Mouse (Mus musculus): ENCODE measurements around the gene Copz2.

Copz2 gene

DNA sequence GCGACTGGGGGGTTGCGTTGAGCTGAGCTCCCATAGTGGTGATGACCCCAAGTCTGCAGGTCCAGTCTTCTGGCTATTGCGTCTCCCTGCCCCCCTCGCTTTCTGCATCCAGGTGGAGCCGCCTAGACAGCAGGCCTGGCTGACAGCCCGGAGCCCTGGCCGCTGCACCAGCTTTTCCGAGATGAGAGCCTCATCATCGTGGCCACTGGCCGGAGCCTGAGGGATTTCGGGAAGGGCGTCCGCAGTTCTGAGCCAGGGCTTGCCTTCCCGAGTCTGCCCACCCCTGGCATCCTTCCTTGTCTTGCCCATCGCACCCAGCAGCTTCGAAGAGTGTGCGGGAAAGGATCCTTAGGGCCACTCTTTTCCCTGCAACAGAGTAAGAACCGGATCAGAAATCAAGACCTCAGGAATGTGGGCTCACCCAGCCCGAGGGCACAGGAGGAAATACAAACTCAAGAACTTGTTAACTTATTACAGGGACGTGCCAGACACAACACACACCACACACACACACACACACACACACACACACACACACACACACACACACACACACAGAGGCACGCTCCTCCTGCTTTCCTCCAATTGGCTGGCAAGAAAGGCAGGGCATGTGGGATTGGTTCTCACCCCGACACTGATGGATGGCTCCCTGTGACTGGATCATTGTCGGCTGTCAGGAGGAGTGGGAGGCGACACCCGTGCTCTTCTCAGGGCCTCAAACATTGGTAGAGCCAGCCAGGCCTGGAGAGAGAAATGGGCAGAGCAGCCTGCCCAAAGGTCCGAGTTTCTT, 13.7 kb downstream of the Copz2 start:
- DNase-seq (ENCODE audit: low spot score in 2 of 2), result no peak

DNA sequence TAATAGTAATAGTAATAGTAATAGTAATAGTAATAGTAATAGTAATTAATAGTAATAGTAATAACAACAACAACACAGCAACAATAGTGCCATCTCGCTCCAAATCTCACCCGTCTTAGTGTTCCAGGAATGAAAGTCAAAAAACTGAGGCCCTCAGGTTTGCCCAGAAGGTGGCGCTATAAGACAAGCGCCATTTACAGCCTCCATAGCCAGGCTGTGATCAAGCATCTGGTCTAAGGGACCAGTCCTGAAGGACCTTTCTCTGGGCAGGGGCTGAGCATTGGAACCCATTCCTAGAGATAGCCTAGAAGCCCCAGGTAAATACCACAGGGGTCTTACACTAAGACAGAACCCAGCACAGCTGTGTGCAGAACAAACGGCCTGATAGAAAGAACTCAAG, 17.5 kb downstream of the Copz2 start:
- DNase-seq (ENCODE audit: low spot score in 2 of 2), result peak; percentile 63 to 71

DNA sequence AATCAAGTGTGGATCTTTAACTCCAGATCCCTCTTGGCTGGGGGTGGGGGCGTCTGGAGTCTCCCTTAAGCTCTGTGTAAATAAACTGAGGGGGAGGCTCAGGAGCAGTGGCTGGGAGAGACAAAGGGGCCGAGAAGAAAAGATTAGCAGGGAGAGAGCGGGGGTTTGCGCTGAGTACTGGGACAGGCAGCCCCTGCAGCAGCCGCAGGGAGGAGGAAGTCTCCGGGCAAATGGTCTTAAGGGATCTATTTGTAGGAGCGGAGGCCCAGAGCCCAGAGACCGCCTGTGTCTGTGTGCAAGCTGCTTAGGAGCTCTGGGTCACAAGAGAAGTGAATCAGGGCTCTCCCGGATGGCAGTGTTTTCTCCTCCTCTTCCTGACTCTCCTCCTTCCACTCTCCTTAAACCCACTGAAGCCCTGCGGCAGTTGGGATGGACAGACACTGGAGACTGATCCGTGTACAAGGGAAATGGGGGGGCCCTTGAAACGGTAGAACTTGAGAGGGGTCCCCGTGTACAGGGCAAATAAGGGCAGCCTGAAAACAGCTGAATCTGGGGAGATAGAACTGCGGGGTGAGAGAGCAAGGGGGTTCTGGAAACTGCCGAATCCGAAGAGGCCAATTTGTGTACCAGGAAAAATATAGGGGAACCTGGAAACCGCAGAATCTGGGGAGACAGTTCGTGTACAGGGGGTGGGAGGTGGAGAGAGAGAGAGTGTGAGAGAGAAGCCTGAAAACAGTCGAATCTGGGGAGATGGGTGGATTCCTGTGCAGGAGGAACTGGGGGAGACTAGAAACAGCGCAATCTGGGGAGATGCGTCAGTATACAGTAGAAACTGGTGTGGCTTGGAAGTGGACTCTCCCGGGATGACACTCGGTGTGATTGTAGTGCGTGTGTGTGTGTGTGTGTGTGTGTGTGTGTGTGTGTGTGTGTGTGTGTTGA, 23.0 kb downstream of the Copz2 start:
- no peak for DNase-seq (ENCODE audit: low spot score in 2 of 2)

DNA sequence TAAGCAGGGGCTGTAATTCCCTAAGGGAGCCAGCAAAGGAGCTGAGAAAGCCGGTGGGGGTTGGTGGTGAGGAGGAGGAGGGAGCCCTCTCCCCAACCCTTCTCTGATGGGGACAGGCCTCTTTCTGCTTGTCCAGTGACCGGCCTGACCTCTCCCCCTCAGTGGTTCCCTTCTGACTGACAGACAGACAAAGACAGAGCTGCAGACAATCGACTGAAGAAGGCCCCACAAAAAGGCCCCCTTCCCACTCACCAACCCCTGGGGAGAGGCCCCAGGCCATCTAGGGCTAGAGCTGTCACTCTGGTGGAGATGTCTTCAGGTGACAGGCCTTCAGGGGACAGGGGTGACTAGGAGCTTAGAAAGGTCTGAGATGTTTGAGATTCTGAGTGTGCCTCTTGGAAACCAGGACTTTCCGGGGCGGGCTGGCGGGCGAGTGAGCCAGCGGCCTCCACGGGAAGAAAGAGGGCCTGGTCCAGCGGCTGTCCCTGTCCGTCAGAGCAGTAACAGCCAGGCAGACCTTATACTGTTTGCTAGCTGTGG, 24.0 kb downstream of the Copz2 start:
- no peak for DNase-seq (ENCODE audit: low spot score in 2 of 2)

DNA sequence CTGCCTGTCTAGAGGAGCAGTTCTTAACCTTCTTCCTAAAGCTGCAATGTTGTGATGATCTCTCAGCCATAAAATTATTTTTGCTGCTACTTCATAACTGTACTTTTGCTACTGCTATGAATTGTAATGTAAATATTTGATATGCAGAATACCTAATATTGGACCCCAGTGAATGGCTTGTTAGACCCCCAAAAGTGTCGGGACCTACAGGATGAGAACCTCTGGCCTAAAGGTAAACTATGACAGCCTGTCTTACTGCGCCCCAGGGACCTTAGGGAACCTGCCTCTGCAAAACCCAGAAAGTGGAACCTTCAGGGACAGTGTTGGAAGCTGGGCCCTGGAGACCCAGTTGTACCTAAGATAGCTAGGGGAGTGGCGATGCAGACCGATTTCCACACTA, 25.6 kb downstream of the Copz2 start:
- DNase-seq (ENCODE audit: low spot score in 2 of 2), result no peak

DNA sequence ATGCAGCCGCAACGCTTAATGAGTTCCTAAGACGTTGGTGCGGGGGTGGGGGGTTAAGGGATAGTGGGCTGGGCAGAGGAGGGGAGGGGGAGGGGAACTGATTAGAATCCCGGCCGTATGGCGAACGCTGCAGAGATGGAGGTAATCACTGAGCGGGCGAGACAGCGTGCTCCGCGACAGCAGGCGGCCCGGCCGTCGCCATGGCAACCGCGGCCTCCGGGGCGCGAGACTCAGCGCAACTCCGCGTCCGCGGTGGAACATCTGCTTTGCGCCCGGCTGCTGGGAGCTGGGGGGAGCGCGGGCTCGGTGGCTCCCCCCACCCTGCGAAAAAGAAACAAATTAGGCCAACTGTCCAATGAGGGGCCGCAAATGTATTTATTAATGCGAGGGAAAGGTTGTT, 26.1 kb downstream of the Copz2 start:
- DNase-seq (ENCODE audit: low spot score in 2 of 2), result peak; percentile 55 to 63

DNA sequence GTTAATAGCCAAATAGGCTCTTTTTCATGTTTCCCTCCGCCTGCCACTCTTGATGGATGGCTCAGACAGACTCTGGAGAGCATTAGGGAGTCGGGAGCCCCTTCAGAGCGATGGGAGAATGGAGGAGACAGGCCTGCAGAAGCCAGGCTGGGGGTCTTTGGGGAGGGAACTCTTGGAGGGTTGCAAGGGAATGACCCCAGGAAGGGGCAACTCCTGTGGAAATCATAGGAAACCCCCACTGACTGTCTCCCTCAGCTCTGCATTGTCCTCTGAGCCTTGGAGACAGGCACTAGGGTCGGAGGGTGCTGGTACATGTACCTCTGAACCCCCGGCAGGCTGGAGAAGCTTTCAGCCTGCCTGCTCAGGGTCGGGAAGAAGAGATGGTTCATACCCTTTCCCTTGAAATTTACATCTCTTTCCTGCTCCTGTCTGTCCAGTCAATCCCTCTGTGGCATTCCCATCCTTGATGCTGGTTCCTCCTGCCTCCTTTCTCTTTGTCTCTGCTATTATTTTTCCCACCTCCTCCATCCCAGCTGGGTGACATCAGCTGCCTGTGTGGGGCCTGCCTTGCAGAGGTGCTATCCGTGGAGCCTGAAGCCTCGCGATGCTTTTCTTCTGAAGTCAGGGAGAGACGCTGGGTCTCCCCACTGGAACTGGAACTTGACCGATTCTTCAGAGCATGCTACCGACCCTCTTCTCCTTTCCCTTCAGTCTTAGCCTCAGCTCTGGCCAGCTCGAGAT, 26.8 kb downstream of the Copz2 start:
- no peak for DNase-seq (ENCODE audit: low spot score in 2 of 2)

DNA sequence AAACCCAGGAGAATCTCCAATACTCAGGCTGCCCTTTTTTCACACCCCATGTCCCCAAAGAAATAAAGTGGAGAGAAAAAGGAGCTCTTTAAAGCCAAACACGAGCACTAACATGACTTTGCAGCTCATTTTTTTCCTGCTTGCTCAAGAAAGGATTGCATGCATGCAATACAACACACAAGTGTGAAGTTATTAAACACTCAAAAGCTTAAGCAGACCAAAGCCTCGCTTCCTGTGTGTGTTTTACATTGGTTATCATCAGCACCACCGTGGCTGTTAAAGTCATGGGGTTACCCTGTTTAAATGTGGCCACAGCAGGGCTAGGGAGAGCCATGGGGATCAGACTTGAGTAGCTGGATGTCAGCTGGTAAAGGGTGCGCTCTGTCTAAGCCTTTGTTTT, 27.4 kb downstream of the Copz2 start:
- no peak for DNase-seq (ENCODE audit: low spot score in 2 of 2)

DNA sequence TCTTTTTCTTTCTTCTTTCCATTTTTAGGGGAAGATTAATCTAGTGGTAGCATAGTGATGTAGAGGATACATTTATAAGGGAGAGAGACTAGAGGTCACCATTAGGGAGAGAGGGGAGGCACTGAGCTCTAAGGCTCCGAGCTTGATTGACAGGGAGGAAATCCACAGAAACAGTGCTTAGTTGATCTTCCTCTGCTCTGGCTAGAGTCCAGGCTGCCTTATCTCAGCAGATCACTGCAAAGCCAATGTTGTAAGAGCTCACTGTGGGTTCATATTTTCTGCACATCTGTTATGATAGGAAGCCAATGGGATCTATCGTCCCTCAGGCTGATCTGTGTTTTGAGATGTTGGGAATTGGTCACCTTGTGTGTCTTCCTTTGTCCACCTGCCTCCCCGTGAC, 29.0 kb downstream of the Copz2 start:
- no peak for DNase-seq (ENCODE audit: low spot score in 2 of 2)

DNA sequence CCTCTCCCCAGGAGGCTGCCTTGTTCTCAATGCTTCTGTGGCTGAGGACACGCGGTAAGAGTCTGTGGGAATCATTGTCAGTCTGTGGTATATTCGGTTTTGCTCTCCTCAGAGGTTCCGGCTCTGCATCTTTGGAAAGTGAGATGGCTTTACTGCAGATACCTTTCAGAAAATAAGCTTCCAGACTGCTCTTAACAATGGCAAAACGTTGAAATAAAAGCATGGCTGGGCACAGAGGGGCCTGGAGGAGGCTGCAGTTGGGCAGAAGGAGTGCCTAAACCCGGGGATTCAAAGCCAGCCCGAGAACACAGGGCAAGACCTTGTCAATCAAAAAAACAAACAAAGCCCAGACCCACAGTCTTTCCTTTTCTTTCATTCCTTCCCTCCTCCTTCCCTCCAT, 29.7 kb downstream of the Copz2 start:
- no peak for DNase-seq (ENCODE audit: low spot score in 2 of 2)

DNA sequence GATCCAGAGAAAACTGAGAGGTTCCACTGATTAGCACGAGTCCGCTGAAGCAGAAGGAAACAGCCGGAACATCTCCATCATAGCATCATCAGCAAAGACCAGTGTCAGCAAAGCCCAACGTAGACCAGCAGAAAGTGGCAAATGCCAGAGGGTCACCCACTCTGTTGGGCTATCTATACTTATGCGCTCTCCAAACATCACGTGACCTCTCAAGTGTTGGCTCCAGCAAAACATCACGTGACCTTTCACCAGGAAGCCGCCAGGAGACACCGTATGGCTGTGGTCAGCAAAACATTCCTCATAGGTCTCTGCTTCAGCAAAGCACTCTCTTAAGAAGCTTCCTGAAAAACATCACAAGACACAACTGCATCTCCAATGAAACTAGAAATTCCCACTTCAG, 30.6 kb downstream of the Copz2 start:
- DNase-seq (ENCODE audit: low spot score in 2 of 2), result no peak

DNA sequence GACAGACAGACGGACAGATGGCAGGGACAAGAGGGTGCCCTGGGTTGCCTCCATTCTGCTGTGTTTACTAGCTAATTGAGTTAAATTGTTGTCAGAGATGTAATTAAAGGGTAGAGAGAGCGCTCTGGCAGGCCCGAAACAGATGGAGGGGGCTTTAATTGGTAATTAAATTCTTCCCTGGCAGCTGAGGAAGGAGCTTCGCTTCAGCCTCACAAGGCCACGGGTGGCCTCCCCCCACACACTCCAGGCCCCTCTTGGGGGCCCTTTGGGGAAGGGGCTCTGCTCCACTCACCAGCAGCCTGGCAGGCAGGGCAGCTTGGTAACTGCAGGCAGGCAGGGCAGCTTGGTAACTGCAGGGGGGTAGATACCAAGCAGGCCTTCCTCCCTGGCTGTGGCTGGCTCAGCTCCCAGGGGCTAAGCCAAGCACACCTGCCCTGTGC, 36.3 kb downstream of the Copz2 start:
- DNase-seq (ENCODE audit: low spot score in 2 of 2), result no peak

DNA sequence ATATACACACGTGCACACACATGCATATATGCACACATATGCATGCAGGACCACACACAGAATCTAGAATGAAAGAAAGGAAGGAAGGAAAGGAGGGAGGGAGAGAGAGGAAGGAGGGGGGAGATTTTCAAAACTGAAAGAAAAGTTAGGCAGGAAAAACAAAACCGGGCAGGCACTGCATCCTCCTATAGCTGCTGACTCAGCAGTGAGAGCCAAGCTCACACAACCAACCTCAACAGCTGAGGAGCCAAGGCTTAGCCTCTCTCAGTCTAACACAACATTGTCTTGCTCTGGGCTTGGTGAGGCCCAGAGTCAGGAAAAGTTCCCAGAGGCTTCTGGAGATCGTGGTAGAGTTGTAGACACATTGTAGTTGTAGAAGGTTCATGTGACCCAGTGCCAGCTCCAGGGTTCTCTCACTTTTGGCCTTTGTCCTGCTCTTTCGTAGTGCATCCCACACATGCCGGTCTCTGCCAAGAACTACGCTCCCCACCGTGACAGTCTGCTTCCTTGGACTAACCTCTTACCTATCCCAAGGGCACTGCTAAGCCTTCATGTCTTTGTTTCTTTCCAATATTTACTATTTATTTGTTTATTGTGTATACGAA, 37.4 kb downstream of the Copz2 start:
- DNase-seq (ENCODE audit: low spot score in 2 of 2), result no peak

DNA sequence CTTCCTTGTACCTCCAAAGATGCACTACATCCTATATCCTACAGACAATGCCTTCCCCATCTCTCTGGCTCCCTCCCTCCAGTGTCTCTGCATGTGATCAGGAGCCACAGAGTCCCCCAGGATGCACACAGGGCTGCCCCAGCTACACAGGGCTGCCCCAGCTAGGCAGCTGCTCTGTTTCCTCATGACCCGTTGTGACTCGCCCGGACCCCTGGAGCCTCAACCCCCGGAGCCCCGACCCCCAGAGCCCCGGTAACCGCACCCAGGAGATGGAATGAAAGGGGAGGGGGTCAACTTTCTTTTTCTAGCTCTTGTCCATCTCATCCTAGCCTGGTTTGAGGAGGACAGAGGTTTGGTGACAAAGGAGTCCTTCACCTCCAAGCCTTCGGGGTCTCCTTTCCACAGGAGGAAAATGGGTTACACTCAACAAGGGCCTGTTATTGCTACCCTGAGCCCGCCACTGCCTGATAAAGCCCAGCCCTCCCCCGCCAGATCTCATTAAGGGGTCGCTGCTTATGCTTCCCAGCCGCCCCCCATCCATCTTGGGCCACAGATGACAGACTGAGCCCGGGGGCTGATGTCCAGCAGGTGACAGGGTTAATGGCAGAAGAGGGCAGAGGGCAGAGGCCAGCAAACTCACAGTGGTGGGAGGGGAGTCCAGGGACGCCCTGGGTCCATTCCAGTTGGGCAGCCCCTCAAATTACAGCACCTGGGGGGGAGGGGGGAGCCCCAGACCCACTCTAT, 42.3 kb downstream of the Copz2 start:
- no peak for DNase-seq (ENCODE audit: low spot score in 2 of 2)

DNA sequence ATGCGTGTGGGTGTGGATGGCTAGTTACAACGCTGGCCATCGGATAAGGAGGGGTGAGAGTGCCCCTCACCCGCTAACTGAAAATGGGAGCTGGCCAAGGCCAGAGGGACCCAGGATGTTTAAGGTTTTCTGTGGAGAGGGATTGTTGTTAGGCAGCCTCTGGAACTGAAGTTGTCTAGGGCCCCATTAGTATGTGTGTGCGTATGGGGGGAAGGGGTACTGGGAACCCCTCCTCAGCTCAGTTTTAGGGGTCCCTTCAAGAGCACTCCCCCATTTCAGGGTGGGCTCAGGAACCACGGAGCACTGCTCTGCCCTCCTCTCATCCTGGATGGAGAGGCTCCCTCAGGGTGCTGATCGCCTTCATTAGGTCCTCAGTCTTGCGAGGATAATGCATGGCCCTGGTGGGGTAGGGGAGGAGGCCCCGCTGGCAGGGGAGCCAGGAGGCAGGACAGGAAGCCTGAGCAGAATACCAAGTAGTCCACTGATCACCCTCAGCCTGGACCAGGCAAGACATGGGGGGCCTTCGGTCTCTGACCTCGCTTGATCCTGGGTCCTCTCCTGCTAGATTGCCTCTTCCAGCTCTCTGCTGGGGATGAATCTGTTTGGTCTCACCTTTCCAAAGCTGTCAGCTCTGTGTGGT, 43.7 kb downstream of the Copz2 start:
- no peak for DNase-seq (ENCODE audit: low spot score in 2 of 2)

DNA sequence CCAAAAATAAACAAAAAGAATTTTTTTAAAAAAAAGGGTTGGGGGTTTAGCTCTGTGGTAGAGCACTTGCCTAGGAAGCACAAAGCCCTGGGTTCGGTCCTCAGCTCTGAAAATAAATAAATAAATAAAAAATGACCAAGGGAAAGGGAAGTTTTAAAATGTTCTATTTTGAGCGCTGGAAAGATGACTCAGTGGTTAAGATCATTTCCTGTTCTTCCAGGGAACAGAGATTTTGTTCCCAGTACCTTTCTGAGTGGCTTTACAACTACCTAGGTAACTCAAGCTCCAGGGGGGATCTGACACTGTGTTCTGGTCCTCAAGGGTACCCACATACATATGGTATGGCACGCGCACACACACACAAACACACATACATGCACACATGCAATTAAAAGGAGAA, 46.2 kb downstream of the Copz2 start:
- DNase-seq (ENCODE audit: low spot score in 2 of 2), result no peak

DNA sequence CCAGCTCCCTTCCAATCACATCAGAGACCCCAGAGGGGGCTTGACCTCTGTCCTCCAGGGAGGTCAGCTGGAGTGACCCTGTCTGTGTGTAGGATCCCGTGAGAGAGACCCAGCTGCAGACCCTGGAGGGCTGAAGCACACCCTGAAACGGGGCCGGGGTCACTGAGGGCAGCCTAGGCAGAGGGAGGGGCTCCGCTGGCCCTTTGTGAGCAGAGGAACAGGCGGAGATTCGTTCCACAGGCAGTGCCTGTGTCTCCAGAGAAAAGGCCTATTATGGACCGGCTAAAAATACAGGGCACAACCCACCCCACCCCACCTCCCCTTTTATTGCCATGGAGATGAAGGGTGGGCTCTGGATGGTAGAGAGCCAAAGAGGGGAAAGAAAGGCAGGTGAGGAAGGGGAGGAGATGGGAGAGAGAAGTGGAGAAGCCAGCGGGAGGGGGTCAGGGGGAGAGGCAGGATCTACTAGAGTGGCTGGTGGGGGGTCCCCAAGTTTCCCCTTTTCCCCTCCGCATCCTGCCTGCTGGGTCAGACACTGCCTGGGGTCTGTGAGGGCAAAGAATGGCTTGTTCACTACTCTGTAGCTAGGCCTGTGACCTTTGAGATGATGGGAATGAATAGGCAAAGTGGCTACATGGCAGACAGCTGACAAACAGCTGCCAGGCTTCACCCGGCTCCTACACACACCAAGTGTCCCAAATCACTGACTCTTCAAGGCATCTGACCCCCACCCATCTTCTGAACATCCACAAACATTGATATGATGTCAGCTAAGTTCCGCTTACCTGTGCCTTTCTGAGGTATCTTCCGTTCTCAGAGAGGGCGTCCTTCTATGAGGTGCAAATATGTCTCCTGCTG, 50.0 kb downstream of the Copz2 start:
- no peak for DNase-seq (ENCODE audit: low spot score in 2 of 2)

DNA sequence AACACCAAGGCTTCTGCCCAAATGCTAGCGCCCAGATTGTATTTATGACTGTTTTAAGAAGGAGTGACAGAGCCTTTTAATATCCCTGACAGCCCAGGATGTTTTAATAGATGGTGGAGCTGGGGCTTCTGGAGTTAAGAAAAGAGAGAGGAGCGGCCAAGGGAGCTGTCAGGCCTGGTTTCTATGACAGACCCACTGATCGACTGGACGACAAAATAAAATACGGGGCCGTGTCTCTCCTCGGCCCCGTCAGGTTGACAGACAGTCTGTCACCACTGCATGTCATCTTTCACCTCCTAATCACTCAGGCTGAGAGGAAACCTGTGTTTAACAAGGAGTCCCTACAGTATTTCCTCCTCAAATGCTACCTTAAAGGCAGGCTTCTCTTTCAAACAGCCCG, 51.7 kb downstream of the Copz2 start:
- no peak for DNase-seq (ENCODE audit: low spot score in 2 of 2)

All from natural killer cell, adult 2 months (primary cell).